Mouse (Mus musculus) hindbrain, embryonic 15.5 days (tissue): ENCODE data around the gene Brinp2. TPM values are rescaled to one million over a fixed set of nuclear protein-coding genes. Genes with fewer than 3 reads are reported as not detected.
A peak's percentile ranks its signal among the peaks of the same experiment; 100 is the strongest.

Experiments used
- ATAC-seq: fragments of 200-750 bp; cut with Nextera tagmentation; 2 replicates; pipeline ENCODE4 v1.8.0; 2017; ENCODE audit warnings: low read depth, moderate number of reproducible peaks, moderate TSS enrichment; ENCODE audit not compliant: low FRiP score
- H3K27ac ChIP-seq: fragments of 300-500 bp; sonication (generic); replicated peaks from 2 replicates; pipeline ENCODE4 v1.5.1; 2015; ENCODE audit warnings: mild to moderate bottlenecking, inconsistent platforms
- H3K27me3 ChIP-seq: fragments of 300-500 bp; sonication (generic); 2 replicates; pipeline ENCODE4 v1.6.1; 2015; ENCODE audit warnings: control low read depth, inconsistent platforms
- H3K36me3 ChIP-seq: fragments of 300-500 bp; sonication (generic); 2 replicates; pipeline ENCODE4 v1.6.1; 2015; ENCODE audit warnings: control low read depth, inconsistent platforms
- H3K4me1 ChIP-seq: fragments of 300-500 bp; sonication (generic); replicated peaks from 2 replicates; pipeline ENCODE4 v1.6.1; 2015; ENCODE audit warnings: control low read depth, inconsistent platforms
- H3K4me2 ChIP-seq: fragments of 300-500 bp; sonication (generic); 2 replicates; pipeline ENCODE4 v1.6.1; 2015; ENCODE audit warnings: moderate library complexity, mild to moderate bottlenecking, inconsistent platforms
- H3K4me3 ChIP-seq: fragments of 300-500 bp; sonication (generic); 2 replicates; pipeline ENCODE4 v1.5.1; 2015; ENCODE audit warnings: mild to moderate bottlenecking, inconsistent platforms
- H3K9ac ChIP-seq: fragments of 300-500 bp; sonication (generic); 2 replicates; pipeline ENCODE4 v1.6.1; 2015; ENCODE audit warnings: inconsistent platforms
- H3K9me3 ChIP-seq: fragments of 300-500 bp; sonication (generic); 2 replicates; pipeline ENCODE4 v1.6.1; 2016; ENCODE audit warnings: control low read depth, inconsistent platforms
- WGBS: fragments of 180-500 bp; shearing (Covaris S2); methylation state at CpG from one replicate; pipeline ENCODE4 v1.1.7; 2015; 5-methylcytosine and 5-hydroxymethylcytosine counted together
- polyA plus RNA-seq: library from polyadenylated mRNA; unstranded; fragments of >200 nt; fragmentation: Nextera tagmentation; extraction: Ambion mirVana; gene quantifications from 2 replicates; pipeline ENCODE4 v1.2.1, GENCODE M21; 2015

Gene Brinp2
- polyA plus RNA-seq, 1 experiment from 2014 or later = 29.5 TPM

DNA sequence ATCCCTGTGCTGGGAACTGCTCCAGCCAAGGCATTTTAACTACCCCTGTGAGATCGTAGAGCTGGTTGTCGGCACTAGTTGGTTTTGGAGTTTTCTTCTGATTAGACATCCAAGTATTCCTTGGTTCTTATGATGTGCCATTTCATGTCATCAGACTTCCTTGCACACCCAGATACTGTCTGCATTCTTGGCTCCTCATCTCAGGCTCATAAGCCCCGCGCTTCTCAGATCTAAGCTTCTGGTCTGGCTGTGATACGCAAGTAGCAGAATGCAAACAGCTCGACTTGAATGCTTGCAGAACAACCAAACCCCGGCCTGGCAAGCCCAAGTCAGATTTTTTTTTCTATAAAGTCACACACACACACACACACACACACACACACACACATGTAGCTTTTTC is 72.3 kb downstream of the Brinp2 start:
- no peak overlapping the region for H3K4me3 ChIP-seq
- H3K4me1 ChIP-seq = no peaks in the 10 kb centered on the region
- ATAC-seq = no peak
- H3K9ac ChIP-seq = no peak overlapping the region
- 89% methylated on average over 7 of the region's 7 CpGs for WGBS
- no peaks in the 10 kb centered on the region for H3K27me3 ChIP-seq
- no peak overlapping the region for H3K27ac ChIP-seq
- H3K4me2 ChIP-seq = no peak overlapping the region
- H3K9me3 ChIP-seq = no peaks in the 10 kb centered on the region
- H3K36me3 ChIP-seq = no peaks in the 10 kb centered on the region

DNA sequence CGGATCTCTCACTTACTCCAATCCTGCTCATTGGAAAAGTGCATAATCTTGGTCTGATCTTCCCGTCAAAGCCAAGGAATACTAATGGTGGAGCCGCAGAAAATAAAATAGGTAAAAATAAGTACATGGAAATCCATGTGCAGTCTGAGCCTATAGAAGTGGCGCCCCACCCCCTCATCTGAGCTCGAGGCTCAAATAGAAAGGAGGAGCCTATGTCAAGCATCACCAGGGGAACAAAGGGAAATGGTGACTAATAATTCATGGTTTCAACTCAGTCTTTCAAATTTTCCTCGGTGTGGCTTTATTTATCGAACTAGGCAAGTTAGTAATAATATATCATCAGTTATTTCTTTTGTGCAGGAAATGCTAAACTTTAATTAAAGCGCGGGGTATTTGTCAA is 84.1 kb downstream of the Brinp2 start:
- Histone ChIP-seq H3K4me3 (no peak overlapping the region), H3K36me3 (no peaks in the 10 kb centered on the region), H3K4me1 (peaks cover 2% of the 10 kb centered on the region; the same call in 1 of the 2 replicates), H3K9ac (no peak overlapping the region), H3K27me3 (no peaks in the 10 kb centered on the region), H3K27ac (no peak overlapping the region), H3K9me3 (no peaks in the 10 kb centered on the region), H3K4me2 (no peak overlapping the region)
- WGBS = 75% methylated on average over 9 of the region's 9 CpGs
- ATAC-seq = no peak

DNA sequence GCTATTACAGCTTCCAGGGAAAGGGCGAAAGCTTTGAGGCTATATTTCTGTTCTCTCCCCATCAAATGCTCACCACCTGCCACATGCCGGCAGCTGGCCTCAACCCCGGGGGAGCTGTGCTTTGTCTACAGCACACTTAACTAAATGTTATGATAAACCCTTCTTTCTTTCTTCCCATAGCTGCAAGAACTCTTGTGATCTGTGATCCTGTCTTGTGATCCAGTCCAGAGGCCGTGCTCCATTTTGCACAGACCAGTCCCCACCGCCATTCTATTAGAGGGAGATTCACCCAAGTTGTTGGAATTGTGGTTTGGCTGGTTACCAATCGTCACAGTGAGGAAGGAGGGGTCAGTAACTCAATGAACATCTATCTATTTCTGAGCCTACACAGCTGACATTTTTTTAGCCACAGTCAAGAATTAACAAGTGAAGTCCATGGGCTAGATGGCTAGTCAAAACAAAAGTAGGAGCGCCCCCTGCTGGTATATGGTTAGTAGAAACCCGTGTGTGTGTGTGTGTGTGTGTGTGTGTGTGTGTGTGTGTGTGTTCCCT is 89.0 kb downstream of the Brinp2 start:
- H3K36me3 ChIP-seq = no peaks in the 10 kb centered on the region; the same call in 1 of the 2 replicates
- 21% methylated on average over 8 of the region's 8 CpGs for WGBS
- H3K4me3 ChIP-seq = no peak overlapping the region
- H3K9ac ChIP-seq = no peak overlapping the region
- H3K4me1 ChIP-seq = peaks cover 12% of the 10 kb centered on the region
- H3K27ac ChIP-seq = peak overlapping the region; percentile 50; the same call in 1 of the 2 replicates
- no peak overlapping the region for H3K4me2 ChIP-seq
- H3K9me3 ChIP-seq = no peaks in the 10 kb centered on the region
- peak; percentile 68 for ATAC-seq
- no peaks in the 10 kb centered on the region for H3K27me3 ChIP-seq

DNA sequence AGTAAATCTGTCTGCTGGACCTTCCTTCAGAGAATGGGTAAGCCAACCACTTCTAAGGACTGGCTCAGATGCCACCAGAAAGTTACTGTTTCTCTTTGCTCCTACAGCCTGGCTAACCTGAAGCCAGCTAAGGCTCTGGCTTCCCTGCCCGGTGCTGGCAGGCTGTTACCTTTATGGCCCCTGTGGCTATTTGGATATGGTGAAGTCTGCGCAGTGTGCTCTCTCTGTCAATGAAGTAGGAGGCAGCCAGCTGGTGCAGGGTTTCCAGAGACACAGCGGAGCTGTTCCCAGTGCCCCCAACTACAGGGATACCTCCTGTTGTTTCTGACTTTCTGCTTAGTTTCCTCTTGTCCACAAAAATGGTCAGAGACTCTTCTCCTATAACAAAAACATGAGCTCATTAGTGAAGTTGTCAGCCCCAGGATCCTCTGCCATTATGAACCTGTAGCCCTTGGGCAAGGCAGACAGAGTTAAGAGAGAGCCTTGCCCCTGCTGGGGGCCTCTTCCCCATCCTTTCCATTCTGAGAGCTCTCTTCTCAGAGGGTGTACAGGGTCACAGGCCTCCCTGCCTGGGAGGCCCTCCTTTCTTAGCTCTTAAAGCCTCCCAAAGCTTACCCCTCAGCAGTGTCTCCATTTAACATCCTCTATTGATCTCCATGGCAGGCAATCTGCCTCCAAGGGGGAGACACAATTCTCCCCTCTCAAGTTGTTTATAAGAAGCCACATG is 89.7 kb downstream of the Brinp2 start:
- H3K27ac ChIP-seq = peak overlapping the region; percentile 50

DNA sequence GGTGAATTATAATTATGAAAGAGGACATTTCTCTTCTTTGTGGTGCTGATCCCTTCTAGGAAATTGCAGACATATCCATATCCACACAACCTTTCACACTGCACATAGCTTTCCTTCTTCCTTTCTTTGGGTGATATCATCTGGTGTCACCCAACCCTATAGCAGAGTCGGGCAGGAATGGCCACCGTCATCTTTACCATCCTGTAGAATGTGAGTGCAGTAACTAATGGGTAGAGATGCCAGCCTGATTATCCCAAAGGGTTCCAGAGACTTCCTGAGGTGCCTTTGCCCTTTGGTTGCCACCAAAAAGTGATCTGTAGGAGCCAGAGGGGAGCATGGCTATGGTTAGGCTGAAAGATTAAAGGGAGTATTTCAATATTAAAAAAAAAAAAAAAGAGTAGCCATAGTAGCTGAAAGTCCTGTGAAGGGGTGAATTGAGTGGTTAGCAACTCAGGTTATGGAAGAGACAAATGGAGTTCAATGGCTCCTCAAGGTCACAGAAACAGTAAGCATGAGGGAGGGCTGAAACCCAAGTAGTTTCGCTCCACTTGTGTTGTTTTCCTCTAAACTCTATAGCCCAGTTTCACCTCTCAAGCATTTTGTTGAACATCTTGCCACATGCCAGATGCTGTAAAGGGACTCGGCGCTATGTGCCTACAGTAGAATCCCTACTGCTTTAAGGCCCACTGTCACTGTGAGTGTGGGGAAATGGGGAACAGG is 96.5 kb downstream of the Brinp2 start:
- Histone ChIP-seq H3K4me1 (no peaks in the 10 kb centered on the region), H3K4me3 (no peak overlapping the region), H3K9ac (no peak overlapping the region), H3K4me2 (no peak overlapping the region), H3K27ac (no peak overlapping the region), H3K36me3 (no peaks in the 10 kb centered on the region), H3K9me3 (no peaks in the 10 kb centered on the region), H3K27me3 (no peaks in the 10 kb centered on the region)
- ATAC-seq = no peak
- 92% methylated on average over 5 of the region's 5 CpGs for WGBS

More for the DNA sequence above, 89.7 kb downstream of the Brinp2 start:
- H3K27me3 ChIP-seq = no peaks in the 10 kb centered on the region
- peak; percentile 61; the same call in 1 of the 2 replicates for ATAC-seq
- no peaks in the 10 kb centered on the region for H3K9me3 ChIP-seq
- H3K36me3 ChIP-seq = no peaks in the 10 kb centered on the region; the same call in 1 of the 2 replicates
- peaks cover 12% of the 10 kb centered on the region for H3K4me1 ChIP-seq
- H3K9ac ChIP-seq = no peak overlapping the region
- H3K4me2 ChIP-seq = no peak overlapping the region
- WGBS = 35% methylated on average over 3 of the region's 3 CpGs
- H3K4me3 ChIP-seq = no peak overlapping the region

DNA sequence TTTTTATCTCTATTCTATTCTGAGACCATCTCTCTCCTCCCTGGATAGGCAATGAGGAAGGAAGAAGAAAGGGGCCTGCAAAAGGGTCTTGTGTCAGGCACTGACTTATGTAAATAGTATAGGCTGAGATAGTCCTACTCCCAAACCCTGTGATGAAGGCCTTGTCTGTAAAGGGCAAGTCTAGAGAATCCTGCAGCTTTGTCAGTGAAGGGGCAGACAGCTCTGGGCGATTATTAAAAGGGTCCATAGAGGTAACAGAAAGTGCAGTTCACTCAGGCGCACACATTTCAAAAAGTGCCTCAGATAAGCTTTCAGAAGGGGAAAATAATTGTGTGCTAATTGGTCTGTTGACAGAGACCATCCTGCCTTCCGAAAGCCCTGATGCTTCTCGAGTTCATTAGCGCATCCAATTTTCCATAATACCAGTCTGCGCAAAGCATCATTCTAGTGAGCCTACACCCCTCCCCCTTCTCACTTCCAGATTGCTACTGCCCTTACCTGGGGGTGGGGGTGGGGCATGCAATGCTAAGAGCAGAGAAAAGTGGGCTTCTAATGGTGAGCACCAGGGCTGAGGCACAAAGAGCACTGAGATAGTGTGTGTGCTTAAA is 97.3 kb downstream of the Brinp2 start:
- H3K4me2 ChIP-seq = no peak overlapping the region
- no peak overlapping the region for H3K4me3 ChIP-seq
- no peak overlapping the region for H3K27ac ChIP-seq
- no peaks in the 10 kb centered on the region for H3K36me3 ChIP-seq
- no peak overlapping the region for H3K9ac ChIP-seq
- 54% methylated on average over 6 of the region's 6 CpGs for WGBS
- no peaks in the 10 kb centered on the region for H3K27me3 ChIP-seq
- no peak for ATAC-seq
- no peaks in the 10 kb centered on the region for H3K4me1 ChIP-seq
- H3K9me3 ChIP-seq = no peaks in the 10 kb centered on the region

DNA sequence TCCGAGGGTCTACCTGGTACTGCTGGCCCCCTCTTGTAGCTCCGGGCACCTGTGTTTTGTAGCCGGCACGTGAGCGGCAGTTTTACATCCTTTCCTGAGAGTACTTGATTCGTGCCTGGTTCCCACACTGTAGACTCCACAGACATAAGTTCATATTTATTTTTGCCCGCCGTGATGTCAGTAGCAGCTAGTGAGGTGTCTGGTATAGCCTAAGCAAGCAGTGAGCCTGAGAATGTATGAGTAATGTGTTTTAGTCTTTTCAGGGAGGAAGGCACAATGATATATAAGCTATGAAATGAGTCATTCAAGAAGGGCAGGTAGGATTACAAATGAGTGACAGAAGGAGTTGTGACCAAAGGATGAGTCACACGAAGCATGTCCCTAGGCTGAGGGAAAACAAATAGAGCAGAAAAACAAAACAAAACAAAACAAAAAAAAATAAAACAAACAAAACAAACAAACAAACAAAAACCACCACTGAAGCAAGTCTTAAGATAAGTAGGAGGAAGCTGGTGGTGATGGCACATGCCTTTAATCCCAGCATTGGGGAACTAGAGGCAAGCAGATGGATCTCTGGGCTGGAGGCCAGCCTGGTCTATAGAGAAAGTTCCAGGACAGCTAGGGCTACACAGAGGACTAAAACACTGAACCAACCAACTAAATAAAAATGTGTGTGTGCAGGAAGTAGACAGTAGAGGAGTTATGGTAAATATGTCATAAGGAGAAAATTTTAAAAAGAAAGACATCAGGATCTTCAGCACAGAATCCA is 100.0 kb downstream of the Brinp2 start:
- no peak overlapping the region for H3K27ac ChIP-seq
- no peak overlapping the region for H3K4me2 ChIP-seq
- H3K36me3 ChIP-seq = no peaks in the 10 kb centered on the region
- H3K27me3 ChIP-seq = no peaks in the 10 kb centered on the region
- WGBS = 91% methylated on average over 9 of the region's 9 CpGs
- H3K4me1 ChIP-seq = no peaks in the 10 kb centered on the region
- no peaks in the 10 kb centered on the region for H3K9me3 ChIP-seq
- ATAC-seq = no peak
- H3K9ac ChIP-seq = no peak overlapping the region
- H3K4me3 ChIP-seq = no peak overlapping the region

DNA sequence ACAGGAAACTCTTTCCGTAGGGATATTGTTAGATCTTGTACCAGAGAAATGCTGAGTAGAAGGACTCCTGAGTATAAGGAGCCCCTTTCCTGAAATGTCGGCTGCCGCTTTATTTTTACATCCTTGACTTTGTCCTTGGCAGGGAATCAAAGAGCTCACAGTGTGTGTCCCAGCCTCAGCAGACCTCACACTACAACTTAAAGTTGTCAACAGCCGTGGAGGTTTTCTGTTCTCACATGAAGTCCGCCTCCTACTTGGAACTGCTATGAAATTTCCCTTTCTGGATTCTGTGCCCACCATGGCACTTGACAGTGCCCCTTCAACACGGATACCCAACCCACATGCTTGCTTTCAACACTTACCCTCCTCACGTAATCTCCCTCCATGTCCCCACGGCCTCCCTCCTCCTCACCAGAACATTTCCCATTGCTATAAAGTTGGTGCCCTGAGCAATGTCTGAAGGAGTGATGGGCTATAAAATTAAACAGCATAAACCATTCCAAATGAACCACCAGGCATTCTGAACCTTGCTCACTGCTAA is 103.4 kb downstream of the Brinp2 start:
- H3K4me3 ChIP-seq = no peak overlapping the region
- no peaks in the 10 kb centered on the region for H3K9me3 ChIP-seq
- 80% methylated on average over 8 of the region's 8 CpGs for WGBS
- no peak overlapping the region for H3K9ac ChIP-seq
- no peak overlapping the region for H3K4me2 ChIP-seq
- peaks cover 7% of the 10 kb centered on the region; the same call in 1 of the 2 replicates for H3K36me3 ChIP-seq
- no peak overlapping the region for H3K27ac ChIP-seq
- no peaks in the 10 kb centered on the region for H3K27me3 ChIP-seq
- H3K4me1 ChIP-seq = no peaks in the 10 kb centered on the region
- no peak for ATAC-seq

DNA sequence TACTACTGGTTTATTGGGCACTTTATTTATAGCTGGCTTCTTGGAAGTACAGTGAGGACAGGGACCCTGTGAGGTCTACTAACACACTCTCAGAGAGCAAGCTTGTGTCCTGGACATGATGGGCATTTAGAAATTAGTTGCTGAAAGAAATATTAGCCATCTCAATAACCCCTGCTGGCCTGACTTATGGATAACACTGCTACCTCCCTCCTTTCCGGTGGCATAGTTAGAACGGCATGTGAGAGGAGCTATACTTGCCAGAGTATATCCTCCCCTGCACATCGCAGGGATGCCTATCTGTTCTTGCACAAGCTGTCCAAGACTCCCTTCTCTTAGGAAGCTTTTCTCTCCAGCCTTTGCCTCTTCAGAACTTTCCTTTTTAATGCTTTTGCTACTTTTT is 107.9 kb downstream of the Brinp2 start:
- Histone ChIP-seq H3K4me2 (no peak overlapping the region), H3K9ac (no peak overlapping the region), H3K4me1 (no peaks in the 10 kb centered on the region), H3K36me3 (peaks cover 14% of the 10 kb centered on the region), H3K27me3 (no peaks in the 10 kb centered on the region), H3K4me3 (no peak overlapping the region), H3K9me3 (no peaks in the 10 kb centered on the region), H3K27ac (no peak overlapping the region)
- 87% methylated on average over 3 of the region's 3 CpGs for WGBS
- no peak for ATAC-seq

DNA sequence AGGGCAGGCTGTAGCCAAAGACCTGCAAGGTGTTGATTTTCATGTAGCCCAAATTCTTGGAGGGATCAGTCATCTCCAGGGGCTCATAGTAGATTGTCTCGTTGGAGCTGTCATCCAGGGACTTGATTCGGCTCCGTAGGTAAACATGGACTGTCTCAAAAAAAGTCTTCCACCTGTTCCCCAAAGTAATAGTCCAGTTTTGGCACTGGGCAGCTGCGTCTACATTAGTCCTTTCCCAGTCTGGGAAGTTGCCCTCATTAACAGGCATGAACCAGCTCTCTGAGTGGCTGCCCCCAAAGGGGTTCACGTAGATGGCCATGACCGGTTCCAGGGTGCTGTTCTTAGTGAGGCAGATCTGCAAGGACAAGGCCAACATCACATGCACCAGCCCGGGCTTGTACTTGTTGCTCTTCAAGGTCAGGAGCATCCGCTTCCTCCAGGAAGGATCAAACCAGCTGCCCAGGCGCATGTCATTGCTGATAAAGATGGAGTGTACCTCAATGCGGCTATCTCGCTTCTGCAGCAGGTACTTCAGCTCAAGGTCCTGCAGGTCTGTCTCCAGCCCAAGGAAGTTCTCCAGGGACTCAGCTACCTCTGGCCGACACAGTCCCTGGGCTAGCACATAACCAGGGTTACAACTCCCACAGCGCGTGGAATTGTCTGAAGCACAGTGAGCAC is 109.5 kb downstream of the Brinp2 start:
- Histone ChIP-seq H3K9ac (no peak overlapping the region), H3K27ac (no peak overlapping the region), H3K4me3 (no peak overlapping the region), H3K36me3 (peaks cover 14% of the 10 kb centered on the region), H3K9me3 (no peaks in the 10 kb centered on the region), H3K27me3 (no peaks in the 10 kb centered on the region), H3K4me2 (no peak overlapping the region), H3K4me1 (no peaks in the 10 kb centered on the region)
- WGBS = 94% methylated on average over 14 of the region's 14 CpGs
- no peak for ATAC-seq

DNA sequence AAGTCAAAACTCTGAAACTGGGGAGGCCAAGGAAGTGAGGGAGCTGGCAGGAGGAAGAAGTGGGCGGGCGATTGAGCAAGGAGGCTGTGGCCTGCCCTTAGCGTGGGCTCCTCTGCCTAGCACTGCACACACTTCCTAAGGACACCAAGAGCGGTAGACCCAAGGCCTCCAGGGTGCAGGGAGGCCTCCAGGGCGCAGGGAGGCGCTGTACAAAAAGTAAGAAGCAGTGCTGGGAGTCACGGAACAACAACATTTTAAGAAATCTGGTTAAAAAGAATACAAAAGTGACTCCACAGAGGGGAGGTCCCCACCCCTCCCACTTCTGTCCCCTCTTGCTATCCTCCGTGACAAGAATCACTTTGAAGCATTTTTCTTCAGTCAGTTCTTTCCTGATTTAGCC is 110.6 kb downstream of the Brinp2 start:
- ATAC-seq = no peak

More for the DNA sequence above, 110.6 kb downstream of the Brinp2 start:
- H3K4me2 ChIP-seq = no peak overlapping the region
- peaks cover 14% of the 10 kb centered on the region for H3K36me3 ChIP-seq
- no peak overlapping the region for H3K4me3 ChIP-seq
- H3K27me3 ChIP-seq = no peaks in the 10 kb centered on the region
- 88% methylated on average over 8 of the region's 8 CpGs for WGBS
- no peaks in the 10 kb centered on the region for H3K4me1 ChIP-seq
- H3K9me3 ChIP-seq = no peaks in the 10 kb centered on the region
- no peak overlapping the region for H3K9ac ChIP-seq
- H3K27ac ChIP-seq = no peak overlapping the region
